Mouse (Mus musculus): ENCODE results near the gene Igsf3. TPM values are rescaled to one million over a fixed set of nuclear protein-coding genes. Genes with fewer than 3 reads are reported as not detected.

The Igsf3 gene
- polyA plus RNA-seq, 1 experiment from 2014 or later: 17.3 TPM

DNA sequence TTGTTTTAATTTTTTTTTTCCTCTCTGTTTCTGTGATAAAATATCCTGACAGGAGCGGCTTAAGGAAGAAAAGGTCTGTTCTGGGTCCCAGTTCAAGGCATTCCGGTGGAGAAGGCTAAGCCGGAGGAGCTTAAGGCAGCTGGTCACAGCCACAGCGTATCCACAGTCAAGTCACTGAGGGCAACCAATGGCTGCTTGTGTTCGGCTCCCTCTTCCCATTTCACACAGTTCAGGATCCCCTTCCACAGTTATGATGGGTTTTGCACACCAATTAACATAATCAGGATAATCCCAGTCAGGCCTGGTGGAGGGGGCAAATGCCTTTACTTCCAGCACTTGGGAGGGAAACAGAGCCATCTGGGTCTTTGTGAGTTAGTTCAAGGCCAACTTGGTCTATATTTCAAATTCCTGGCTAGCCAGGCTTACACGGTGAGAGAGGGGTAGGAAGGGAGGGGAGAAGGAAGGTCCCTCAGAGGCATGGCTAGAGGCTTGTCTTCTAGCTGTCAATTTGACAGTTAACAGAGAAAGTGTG lies 11.7 kb upstream of the Igsf3 start:
- ATAC-seq (replicated peaks; ENCODE audit: low FRiP score) (no peak), DNase-seq (ENCODE audit: low spot score) (no peak)
- Histone ChIP-seq H3K4me1 (replicated peaks; ENCODE audit: control insufficient read depth, insufficient read depth, low read length) (peaks cover 16% of the 10 kb centered on the region), H3K4me3 (ENCODE audit: low read depth, low read length) (no peak overlapping the region), H3K27ac (ENCODE audit: low read depth, low read length) (no peak overlapping the region), H3K9ac (ENCODE audit: low read depth, low read length) (no peak overlapping the region), H3K4me2 (no peak overlapping the region), H3K9me3 (ENCODE audit: control insufficient read depth, low read length) (no peaks in the 10 kb centered on the region), H3K36me3 (ENCODE audit: control insufficient read depth, insufficient read depth, low read length) (no peaks in the 10 kb centered on the region), H3K27me3 (replicated peaks; ENCODE audit: control insufficient read depth, insufficient read depth, low read length) (no peaks in the 10 kb centered on the region)
- 63% methylated on average over 6 of the region's 6 CpGs for WGBS

DNA sequence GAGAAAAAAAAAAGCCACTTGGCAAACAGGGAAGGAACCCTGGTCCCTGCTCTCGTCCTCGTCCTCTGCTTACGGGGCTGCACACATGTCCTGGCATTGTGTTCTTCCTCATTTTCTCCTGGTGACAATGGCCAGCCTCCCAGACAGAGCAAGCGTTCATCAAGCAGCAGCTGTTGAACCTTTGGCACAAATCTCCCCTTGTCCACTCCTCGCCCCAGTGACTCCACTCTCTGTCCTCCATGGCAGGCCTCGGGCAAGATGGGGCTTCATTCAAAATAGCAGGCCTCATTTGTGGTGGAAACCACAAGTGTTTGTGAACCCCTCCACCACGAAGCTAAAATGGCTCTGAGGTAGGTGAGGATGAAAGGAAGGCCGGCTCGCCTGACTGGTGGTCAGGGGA lies 11.0 kb upstream of the Igsf3 start:
- H3K4me3 ChIP-seq (ENCODE audit: low read depth, low read length): no peak overlapping the region
- no peak for DNase-seq (ENCODE audit: low spot score)
- no peak for ATAC-seq (replicated peaks; ENCODE audit: low FRiP score)
- WGBS: 65% methylated on average over 9 of the region's 9 CpGs
- H3K4me2 ChIP-seq: 0 out of 2 replicates have a peak overlapping the region, but pooled peaks have one; percentile 3
- H3K27ac ChIP-seq (ENCODE audit: low read depth, low read length): peak overlapping the region; percentile 74
- H3K36me3 ChIP-seq (ENCODE audit: control insufficient read depth, insufficient read depth, low read length): no peaks in the 10 kb centered on the region
- H3K9ac ChIP-seq (ENCODE audit: low read depth, low read length): peak overlapping the region; percentile 38
- no peaks in the 10 kb centered on the region for H3K27me3 ChIP-seq (replicated peaks; ENCODE audit: control insufficient read depth, insufficient read depth, low read length)
- H3K9me3 ChIP-seq (ENCODE audit: control insufficient read depth, low read length): no peaks in the 10 kb centered on the region
- H3K4me1 ChIP-seq (replicated peaks; ENCODE audit: control insufficient read depth, insufficient read depth, low read length): peaks cover 16% of the 10 kb centered on the region

DNA sequence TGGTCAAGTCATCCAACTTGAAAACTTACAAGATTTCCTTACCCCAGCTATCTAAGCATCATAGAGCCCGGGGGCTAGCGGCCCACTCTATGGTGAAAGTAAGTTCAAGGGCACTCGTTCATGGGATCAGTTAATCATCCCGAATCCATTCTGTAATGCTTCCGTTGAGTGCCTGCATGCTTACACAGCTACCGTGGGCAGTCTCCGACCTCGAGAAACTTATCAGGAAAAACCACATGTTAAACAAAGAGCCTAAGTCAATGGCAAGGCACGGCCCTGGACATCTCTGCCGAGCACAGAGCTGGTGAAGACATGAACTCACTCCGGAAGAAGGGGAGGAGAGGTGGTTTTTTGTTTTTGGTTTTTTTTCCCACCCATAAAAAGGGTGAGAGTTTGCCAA lies 9.5 kb upstream of the Igsf3 start:
- Histone ChIP-seq H3K36me3 (ENCODE audit: control insufficient read depth, insufficient read depth, low read length) (no peaks in the 10 kb centered on the region), H3K9ac (ENCODE audit: low read depth, low read length) (peak overlapping the region; percentile 39; the same call in 1 of the 2 replicates), H3K4me1 (replicated peaks; ENCODE audit: control insufficient read depth, insufficient read depth, low read length) (peaks cover 23% of the 10 kb centered on the region), H3K4me2 (peak overlapping the region; percentile 47), H3K4me3 (ENCODE audit: low read depth, low read length) (no peak overlapping the region), H3K9me3 (ENCODE audit: control insufficient read depth, low read length) (no peaks in the 10 kb centered on the region), H3K27me3 (replicated peaks; ENCODE audit: control insufficient read depth, insufficient read depth, low read length) (no peaks in the 10 kb centered on the region), H3K27ac (ENCODE audit: low read depth, low read length) (peak overlapping the region; percentile 74)
- WGBS: 17% methylated on average over 11 of the region's 11 CpGs
- peak; percentile 90 for ATAC-seq (replicated peaks; ENCODE audit: low FRiP score)
- peak; percentile 55 for DNase-seq (ENCODE audit: low spot score)

DNA sequence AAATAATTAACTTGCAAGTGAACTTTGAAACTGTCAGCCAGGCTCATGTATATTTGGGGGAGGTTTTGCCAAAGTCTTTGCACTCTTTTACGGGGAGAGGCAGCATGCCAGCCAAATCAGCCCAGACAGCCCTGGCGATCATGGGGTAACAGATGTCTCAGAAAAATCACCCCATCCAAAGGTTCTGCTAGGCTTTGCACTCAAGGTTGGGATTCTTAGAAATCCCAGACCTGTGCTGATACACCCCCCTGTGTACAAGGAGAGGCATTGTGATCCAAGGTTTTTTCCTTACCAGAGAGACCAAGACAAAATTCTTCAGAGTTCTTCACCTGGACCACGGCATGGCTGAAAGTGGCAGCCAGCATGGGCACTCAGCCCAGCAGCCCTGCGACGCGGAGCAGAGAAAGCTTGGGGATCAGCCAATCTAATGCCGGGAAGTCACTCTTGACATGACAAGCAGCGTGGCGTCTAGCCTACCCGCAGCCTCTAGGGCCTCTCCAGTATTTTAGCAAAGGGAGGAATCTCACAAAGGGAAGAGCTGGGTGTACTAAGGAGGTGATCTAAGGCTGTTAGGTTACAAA lies 7.5 kb upstream of the Igsf3 start:
- Histone ChIP-seq H3K4me1 (replicated peaks; ENCODE audit: control insufficient read depth, insufficient read depth, low read length) (peaks cover 33% of the 10 kb centered on the region), H3K36me3 (ENCODE audit: control insufficient read depth, insufficient read depth, low read length) (no peaks in the 10 kb centered on the region), H3K9me3 (ENCODE audit: control insufficient read depth, low read length) (no peaks in the 10 kb centered on the region), H3K4me3 (ENCODE audit: low read depth, low read length) (no peak overlapping the region), H3K9ac (ENCODE audit: low read depth, low read length) (no peak overlapping the region), H3K27me3 (replicated peaks; ENCODE audit: control insufficient read depth, insufficient read depth, low read length) (no peaks in the 10 kb centered on the region), H3K4me2 (no peak overlapping the region), H3K27ac (ENCODE audit: low read depth, low read length) (no peak overlapping the region)
- WGBS: 72% methylated on average over 10 of the region's 10 CpGs
- ATAC-seq (replicated peaks; ENCODE audit: low FRiP score): no peak
- no peak for DNase-seq (ENCODE audit: low spot score)

DNA sequence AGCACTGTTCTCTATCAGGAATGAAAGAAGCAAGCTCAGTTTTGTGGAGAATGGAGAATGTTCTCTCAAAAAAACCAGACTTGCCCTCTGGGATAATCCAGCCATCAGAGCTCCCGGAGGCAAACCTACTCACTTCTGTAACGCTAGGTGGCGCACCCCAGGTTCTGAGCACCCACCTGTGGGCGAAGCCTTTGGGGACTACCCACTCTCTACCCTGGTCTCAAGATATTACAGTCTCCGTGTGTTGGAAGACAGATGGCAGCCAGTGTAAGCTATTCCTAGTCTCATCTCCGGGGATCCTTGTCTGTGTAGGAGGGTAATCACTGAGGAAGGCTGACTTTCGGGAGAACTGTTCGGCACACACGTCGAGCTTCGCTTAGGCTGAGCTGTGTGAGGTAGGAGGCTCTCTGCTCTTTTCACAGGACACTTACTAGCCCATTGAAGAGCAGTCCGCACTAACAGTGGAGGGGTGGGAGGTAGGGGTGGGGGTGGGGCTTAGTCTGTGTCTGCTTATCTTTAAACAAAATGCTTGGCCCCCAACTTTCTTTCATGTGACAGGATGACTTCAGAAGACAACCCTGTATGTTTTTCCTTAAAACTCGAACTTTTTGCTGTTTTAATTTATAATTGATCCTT lies 4.4 kb upstream of the Igsf3 start:
- Histone ChIP-seq H3K4me1 (replicated peaks; ENCODE audit: control insufficient read depth, insufficient read depth, low read length) (peaks cover 32% of the 10 kb centered on the region), H3K9ac (ENCODE audit: low read depth, low read length) (peak overlapping the region; percentile 63), H3K4me3 (ENCODE audit: low read depth, low read length) (peak overlapping the region; percentile 39)

GRCm38 (mm10) chr3:101377256-101378024 lies 557 bp downstream of the Igsf3 start:
- H3K4me2 ChIP-seq: peak overlapping the region; percentile 97
- ATAC-seq (replicated peaks; ENCODE audit: low FRiP score) (peak; percentile 1; the same call in 1 of the 2 replicates), DNase-seq (ENCODE audit: low spot score) (no peak)
- no peaks in the 10 kb centered on the region for H3K27me3 ChIP-seq (replicated peaks; ENCODE audit: control insufficient read depth, insufficient read depth, low read length)
- H3K4me1 ChIP-seq (replicated peaks; ENCODE audit: control insufficient read depth, insufficient read depth, low read length): peaks cover 44% of the 10 kb centered on the region
- no peaks in the 10 kb centered on the region for H3K36me3 ChIP-seq (ENCODE audit: control insufficient read depth, insufficient read depth, low read length)
- WGBS: 1% methylated on average over 56 of the region's 62 CpGs
- peak overlapping the region; percentile 82 for H3K9ac ChIP-seq (ENCODE audit: low read depth, low read length)
- H3K9me3 ChIP-seq (ENCODE audit: control insufficient read depth, low read length): no peaks in the 10 kb centered on the region
- peak overlapping the region; percentile 86 for H3K4me3 ChIP-seq (ENCODE audit: low read depth, low read length)
- H3K27ac ChIP-seq (ENCODE audit: low read depth, low read length): peak overlapping the region; percentile 80

More for the DNA sequence above, 4.4 kb upstream of the Igsf3 start:
- Histone ChIP-seq H3K36me3 (ENCODE audit: control insufficient read depth, insufficient read depth, low read length) (no peaks in the 10 kb centered on the region), H3K27ac (ENCODE audit: low read depth, low read length) (peak overlapping the region; percentile 77), H3K9me3 (ENCODE audit: control insufficient read depth, low read length) (no peaks in the 10 kb centered on the region), H3K4me2 (peak overlapping the region; percentile 65), H3K27me3 (replicated peaks; ENCODE audit: control insufficient read depth, insufficient read depth, low read length) (no peaks in the 10 kb centered on the region)
- DNase-seq (ENCODE audit: low spot score) (peak; percentile 72), ATAC-seq (replicated peaks; ENCODE audit: low FRiP score) (peak; percentile 77)
- WGBS: 20% methylated on average over 13 of the region's 13 CpGs

- peak overlapping the region; percentile 86 for H3K4me3 ChIP-seq (ENCODE audit: low read depth, low read length)
- H3K4me2 ChIP-seq: peak overlapping the region; percentile 97
- no peak overlapping the region for H3K27ac ChIP-seq (ENCODE audit: low read depth, low read length)
- H3K27me3 ChIP-seq (replicated peaks; ENCODE audit: control insufficient read depth, insufficient read depth, low read length): no peaks in the 10 kb centered on the region
- peak; percentile 59 for DNase-seq (ENCODE audit: low spot score)
- WGBS: 1% methylated on average over 12 of the region's 12 CpGs
- H3K36me3 ChIP-seq (ENCODE audit: control insufficient read depth, insufficient read depth, low read length): no peaks in the 10 kb centered on the region
- peak overlapping the region; percentile 82 for H3K9ac ChIP-seq (ENCODE audit: low read depth, low read length)
- peak; percentile 37; the same call in 1 of the 2 replicates for ATAC-seq (replicated peaks; ENCODE audit: low FRiP score)
- peaks cover 39% of the 10 kb centered on the region for H3K4me1 ChIP-seq (replicated peaks; ENCODE audit: control insufficient read depth, insufficient read depth, low read length)
- H3K9me3 ChIP-seq (ENCODE audit: control insufficient read depth, low read length): no peaks in the 10 kb centered on the region
These were observed 1.2 kb downstream of the Igsf3 start for GRCm38 (mm10) chr3:101378102-101378501.

DNA sequence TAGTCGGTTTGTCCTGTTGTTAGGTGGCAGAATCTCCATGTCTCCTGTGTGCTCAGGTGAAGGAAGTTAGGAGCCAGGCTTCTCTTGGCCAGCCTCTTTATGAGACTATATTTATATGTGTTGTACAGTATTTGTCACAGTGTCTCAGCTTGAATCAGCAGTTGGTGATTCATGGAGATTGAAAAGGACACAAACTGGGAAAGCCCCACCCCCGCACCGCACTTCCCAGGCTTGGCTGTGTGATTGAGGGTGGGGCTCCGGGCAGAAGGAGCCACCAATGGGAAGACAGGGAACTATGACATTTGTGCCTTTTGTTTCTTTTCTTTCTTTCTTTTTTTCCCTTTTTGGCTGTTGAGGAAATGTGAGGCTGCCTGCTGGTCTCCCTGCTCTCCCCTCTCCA lies 2.9 kb downstream of the Igsf3 start:
- H3K4me1 ChIP-seq (replicated peaks; ENCODE audit: control insufficient read depth, insufficient read depth, low read length): peaks cover 34% of the 10 kb centered on the region
- no peaks in the 10 kb centered on the region for H3K27me3 ChIP-seq (replicated peaks; ENCODE audit: control insufficient read depth, insufficient read depth, low read length)
- no peak overlapping the region for H3K27ac ChIP-seq (ENCODE audit: low read depth, low read length)
- H3K36me3 ChIP-seq (ENCODE audit: control insufficient read depth, insufficient read depth, low read length): no peaks in the 10 kb centered on the region
- 54% methylated on average over 4 of the region's 4 CpGs for WGBS
- DNase-seq (ENCODE audit: low spot score): no peak
- H3K9ac ChIP-seq (ENCODE audit: low read depth, low read length): no peak overlapping the region
- no peak for ATAC-seq (replicated peaks; ENCODE audit: low FRiP score)
- 0 out of 2 replicates have a peak overlapping the region, but pooled peaks have one; percentile 1 for H3K4me3 ChIP-seq (ENCODE audit: low read depth, low read length)
- H3K4me2 ChIP-seq: peak overlapping the region; percentile 97; the same call in 1 of the 2 replicates
- H3K9me3 ChIP-seq (ENCODE audit: control insufficient read depth, low read length): no peaks in the 10 kb centered on the region
